Mouse (Mus musculus): ENCODE measurements at regions not wholly inside any gene's neighbourhood (a gene's known extent, or its start where the extent isn't known, plus 50 kb on each side); places are given as distances from the start of the nearest gene placed in this dataset.

GRCm38 (mm10) chr3:16358999-16359398 is 352.8 kb upstream of the Gm5150 start:
- no peak for TF ChIP-seq POLR2A (IDR thresholded peaks at IDR 0.05; ENCODE audit: insufficient read depth, low read depth, low read length)
- no peak for TF ChIP-seq CTCF (IDR thresholded peaks at IDR 0.05)
- TF ChIP-seq EP300 (IDR thresholded peaks at IDR 0.05; ENCODE audit: insufficient read depth, low read depth, low read length): no peak
